Mouse (Mus musculus): ENCODE measurements around the gene Asgr2.
"Not testable (repeated sequence)": the region's sequence is repeated elsewhere in the genome, so short reads cannot be mapped to it uniquely, and the experiment has no call there.

Asgr2 gene

DNA sequence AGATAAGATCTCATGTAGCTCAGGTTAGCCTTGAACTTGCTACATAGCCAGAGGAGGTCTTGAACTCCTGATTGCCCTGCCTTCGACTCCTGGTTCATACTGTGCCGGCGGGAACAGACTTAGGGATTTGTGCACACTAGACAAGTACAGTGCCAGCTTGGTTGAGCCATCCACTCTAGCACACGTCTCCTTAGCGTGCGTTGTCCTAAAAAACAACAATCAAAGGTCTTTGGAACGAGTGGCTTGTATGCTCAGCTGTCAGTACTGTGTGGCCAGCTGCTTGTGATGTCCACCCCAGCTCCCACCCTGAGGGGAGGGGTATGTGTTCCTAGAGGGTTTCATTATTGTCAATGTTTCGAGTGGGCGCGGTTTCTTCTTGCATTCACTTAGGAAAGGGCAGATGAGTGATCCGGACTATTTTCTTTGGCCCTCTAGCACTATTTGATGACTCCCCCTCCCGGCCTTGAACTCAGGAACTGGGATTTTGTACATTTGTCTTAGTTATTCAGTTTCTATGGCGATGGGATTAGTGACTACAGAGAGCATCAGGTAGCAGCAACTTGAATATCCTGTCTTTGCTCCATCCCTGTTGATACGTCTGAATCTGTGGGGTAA is 11.4 kb downstream of the Asgr2 start:
- peaks cover 31% of the 10 kb centered on the region for H3K4me1 ChIP-seq (replicated peaks; ENCODE audit: low read depth, low read length)
- peaks cover 16% of the 10 kb centered on the region for H3K27me3 ChIP-seq (ENCODE audit: insufficient read depth, low read length)
- H3K4me3 ChIP-seq (replicated peaks; ENCODE audit: low read length), result no peak overlapping the region
- peaks cover 3% of the 10 kb centered on the region; the same call in 1 of the 2 replicates for H3K9me3 ChIP-seq (ENCODE audit: low read length)
- no peaks in the 10 kb centered on the region for H3K36me3 ChIP-seq (ENCODE audit: insufficient read depth, low read length)
- TF ChIP-seq NANOG (IDR thresholded peaks at IDR 0.05; ENCODE audit: borderline replicate concordance, low read length) (no peak), POU5F1 (IDR thresholded peaks at IDR 0.05; ENCODE audit: borderline replicate concordance, low read length) (no peak), CTCF (conservative IDR thresholded peaks at IDR 0.05; ENCODE audit: low read length) (no peak)

DNA sequence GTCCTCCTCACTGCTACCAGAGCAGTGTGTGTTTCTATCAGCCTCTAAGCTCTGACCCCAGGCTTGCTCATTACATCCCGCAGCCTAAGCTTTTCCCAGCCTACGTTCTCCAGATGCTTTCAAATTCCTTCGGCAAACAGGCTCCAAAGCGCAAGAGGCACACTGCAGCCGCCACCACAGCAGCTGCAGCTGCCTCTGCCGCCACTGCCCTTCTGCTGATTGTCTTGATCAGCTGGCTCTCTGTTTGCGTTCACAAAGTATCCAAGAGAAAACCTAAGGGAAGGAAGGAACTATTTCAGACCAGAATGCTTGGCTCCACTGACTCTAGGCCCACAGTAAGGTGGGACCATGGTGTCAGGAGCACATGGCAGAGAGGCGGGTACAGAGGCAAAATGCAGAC is 14.6 kb downstream of the Asgr2 start:
- H3K4me1 ChIP-seq (replicated peaks; ENCODE audit: low read depth, low read length), result peaks cover 33% of the 10 kb centered on the region
- no peak for TF ChIP-seq POU5F1 (IDR thresholded peaks at IDR 0.05; ENCODE audit: borderline replicate concordance, low read length)
- TF ChIP-seq NANOG (IDR thresholded peaks at IDR 0.05; ENCODE audit: borderline replicate concordance, low read length), result no peak
- no peak for TF ChIP-seq CTCF (conservative IDR thresholded peaks at IDR 0.05; ENCODE audit: low read length)
- H3K9me3 ChIP-seq (ENCODE audit: low read length), result no peaks in the 10 kb centered on the region
- H3K36me3 ChIP-seq (ENCODE audit: insufficient read depth, low read length), result no peaks in the 10 kb centered on the region
- no peaks in the 10 kb centered on the region; the same call in 1 of the 2 replicates for H3K27me3 ChIP-seq (ENCODE audit: insufficient read depth, low read length)
- peak overlapping the region; percentile 32 for H3K4me3 ChIP-seq (replicated peaks; ENCODE audit: low read length)

- TF ChIP-seq POU5F1 (IDR thresholded peaks at IDR 0.05; ENCODE audit: borderline replicate concordance, low read length), result no peak
- TF ChIP-seq CTCF (conservative IDR thresholded peaks at IDR 0.05; ENCODE audit: low read length), result peak; percentile 89
- no peak for TF ChIP-seq NANOG (IDR thresholded peaks at IDR 0.05; ENCODE audit: borderline replicate concordance, low read length)
- H3K27me3 ChIP-seq (ENCODE audit: insufficient read depth, low read length), result peaks cover 5% of the 10 kb centered on the region; the same call in 1 of the 2 replicates
- H3K4me3 ChIP-seq (replicated peaks; ENCODE audit: low read length), result no peak overlapping the region
- H3K9me3 ChIP-seq (ENCODE audit: low read length), result no peaks in the 10 kb centered on the region
- H3K36me3 ChIP-seq (ENCODE audit: insufficient read depth, low read length), result no peaks in the 10 kb centered on the region
- H3K4me1 ChIP-seq (replicated peaks; ENCODE audit: low read depth, low read length), result peaks cover 25% of the 10 kb centered on the region
These were observed 17.7 kb downstream of the Asgr2 start for GRCm38 (mm10) chr11:70110146-70110545.

DNA sequence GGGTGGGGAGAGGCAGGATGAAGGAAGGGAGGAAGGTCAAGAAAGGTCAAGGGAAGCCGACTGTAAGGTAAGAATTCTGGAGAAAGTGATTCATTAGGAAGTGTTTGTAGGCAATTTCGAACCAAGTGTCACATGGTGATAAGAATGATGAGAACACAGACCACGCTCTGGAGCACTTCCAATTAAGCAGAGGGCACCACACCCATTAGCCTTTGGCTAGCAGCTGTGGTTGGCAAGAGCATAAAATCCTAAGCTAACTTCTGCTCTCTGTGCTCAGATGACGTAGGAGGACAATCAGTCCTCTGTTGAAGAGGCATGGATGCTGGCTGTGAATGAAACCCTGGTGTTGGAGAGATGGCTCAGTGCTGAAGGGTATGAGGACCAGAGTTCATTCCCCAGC is 22.1 kb downstream of the Asgr2 start:
- H3K4me3 ChIP-seq (replicated peaks; ENCODE audit: low read length), result no peak overlapping the region

GRCm38 (mm10) chr11:70115901-70116300 is 23.5 kb downstream of the Asgr2 start:
- Histone ChIP-seq H3K4me1 (replicated peaks; ENCODE audit: low read depth, low read length) (peaks cover 6% of the 10 kb centered on the region), H3K9me3 (ENCODE audit: low read length) (peaks cover 6% of the 10 kb centered on the region), H3K36me3 (ENCODE audit: insufficient read depth, low read length) (no peaks in the 10 kb centered on the region), H3K4me3 (replicated peaks; ENCODE audit: low read length) (no peak overlapping the region), H3K27me3 (ENCODE audit: insufficient read depth, low read length) (peaks cover 5% of the 10 kb centered on the region; the same call in 1 of the 2 replicates)
- TF ChIP-seq NANOG (IDR thresholded peaks at IDR 0.05; ENCODE audit: borderline replicate concordance, low read length), result no peak
- TF ChIP-seq POU5F1 (IDR thresholded peaks at IDR 0.05; ENCODE audit: borderline replicate concordance, low read length), result no peak
- TF ChIP-seq CTCF (conservative IDR thresholded peaks at IDR 0.05; ENCODE audit: low read length), result no peak

More for the DNA sequence above, 22.1 kb downstream of the Asgr2 start:
- H3K36me3 ChIP-seq (ENCODE audit: insufficient read depth, low read length), result no peaks in the 10 kb centered on the region
- peaks cover 6% of the 10 kb centered on the region for H3K9me3 ChIP-seq (ENCODE audit: low read length)
- TF ChIP-seq CTCF (conservative IDR thresholded peaks at IDR 0.05; ENCODE audit: low read length) (no peak), POU5F1 (IDR thresholded peaks at IDR 0.05; ENCODE audit: borderline replicate concordance, low read length) (no peak), NANOG (IDR thresholded peaks at IDR 0.05; ENCODE audit: borderline replicate concordance, low read length) (no peak)
- H3K27me3 ChIP-seq (ENCODE audit: insufficient read depth, low read length), result peaks cover 5% of the 10 kb centered on the region; the same call in 1 of the 2 replicates
- peaks cover 6% of the 10 kb centered on the region for H3K4me1 ChIP-seq (replicated peaks; ENCODE audit: low read depth, low read length)

GRCm38 (mm10) chr11:70129926-70130379 is 37.5 kb downstream of the Asgr2 start, which contains the start of gene Mgl2:
Mgl2 (plus strand) TSS chr11:70130329.
- no peak for TF ChIP-seq NANOG (IDR thresholded peaks at IDR 0.05; ENCODE audit: borderline replicate concordance, low read length)
- no peak for TF ChIP-seq CTCF (conservative IDR thresholded peaks at IDR 0.05; ENCODE audit: low read length)
- TF ChIP-seq POU5F1 (IDR thresholded peaks at IDR 0.05; ENCODE audit: borderline replicate concordance, low read length), result no peak
- peaks cover 6% of the 10 kb centered on the region; the same call in 1 of the 2 replicates for H3K4me1 ChIP-seq (replicated peaks; ENCODE audit: low read depth, low read length)
- no peak within 1 kb of the TSS for H3K4me3 ChIP-seq (replicated peaks; ENCODE audit: low read length)
- H3K27me3 ChIP-seq (ENCODE audit: insufficient read depth, low read length), result peaks cover 5% of the 10 kb centered on the region; the same call in 1 of the 2 replicates
- H3K9me3 ChIP-seq (ENCODE audit: low read length), result peaks cover 6% of the 10 kb centered on the region
- H3K36me3 ChIP-seq (ENCODE audit: insufficient read depth, low read length), result no peaks in the 10 kb centered on the region

GRCm38 (mm10) chr11:70135001-70135400 is 42.6 kb downstream of the Asgr2 start:
- H3K4me3 ChIP-seq (replicated peaks; ENCODE audit: low read length); H3K36me3 ChIP-seq (ENCODE audit: insufficient read depth, low read length); H3K9me3 ChIP-seq (ENCODE audit: low read length); H3K27me3 ChIP-seq (ENCODE audit: insufficient read depth, low read length); H3K4me1 ChIP-seq (replicated peaks; ENCODE audit: low read depth, low read length): not testable (repeated sequence)

DNA sequence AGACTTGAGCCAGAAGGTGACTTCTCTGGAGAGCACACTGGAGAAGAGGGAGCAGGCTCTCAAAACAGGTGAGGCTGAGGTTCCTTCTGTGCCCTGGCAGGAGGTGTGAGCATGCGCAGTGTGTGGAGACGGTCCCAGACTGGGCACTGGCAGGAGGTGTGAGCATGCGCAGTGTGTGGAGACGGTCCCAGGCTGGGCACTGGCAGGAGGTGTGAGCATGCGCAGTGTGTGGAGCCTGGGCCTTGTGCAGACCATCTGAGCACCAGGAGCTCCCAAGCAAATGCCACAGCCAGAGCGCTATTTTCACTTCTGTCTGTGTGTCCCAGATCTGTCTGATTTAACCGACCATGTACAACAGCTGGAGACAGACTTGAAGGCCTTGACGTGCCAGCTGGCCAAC is 43.5 kb downstream of the Asgr2 start:
- H3K27me3 ChIP-seq (ENCODE audit: insufficient read depth, low read length); H3K4me3 ChIP-seq (replicated peaks; ENCODE audit: low read length); H3K9me3 ChIP-seq (ENCODE audit: low read length); H3K36me3 ChIP-seq (ENCODE audit: insufficient read depth, low read length); H3K4me1 ChIP-seq (replicated peaks; ENCODE audit: low read depth, low read length): not testable (repeated sequence)

DNA sequence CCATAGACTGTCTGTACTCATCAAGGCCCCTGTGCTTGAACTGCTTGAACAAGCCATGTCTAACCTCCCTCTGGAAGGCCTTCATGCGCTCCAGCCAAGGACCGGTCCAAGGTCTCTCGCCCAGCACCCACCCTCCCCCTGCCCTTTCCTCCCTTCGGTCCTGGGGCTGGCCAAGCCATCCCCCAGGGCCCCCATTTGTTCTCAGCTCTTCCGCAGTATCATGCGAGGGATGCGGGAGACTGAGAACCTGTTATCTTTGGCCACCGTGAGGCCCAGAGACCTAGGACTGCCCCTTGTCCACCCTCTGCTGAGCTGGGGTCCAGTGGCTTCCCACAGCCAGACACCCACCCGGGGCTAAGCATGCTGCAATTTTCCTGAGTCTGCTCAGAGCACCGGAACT is 46.7 kb downstream of the Asgr2 start:
- no peak overlapping the region for H3K4me3 ChIP-seq (replicated peaks; ENCODE audit: low read length)
- TF ChIP-seq POU5F1 (IDR thresholded peaks at IDR 0.05; ENCODE audit: borderline replicate concordance, low read length), result no peak
- TF ChIP-seq CTCF (conservative IDR thresholded peaks at IDR 0.05; ENCODE audit: low read length), result no peak
- TF ChIP-seq NANOG (IDR thresholded peaks at IDR 0.05; ENCODE audit: borderline replicate concordance, low read length), result no peak
- H3K36me3 ChIP-seq (ENCODE audit: insufficient read depth, low read length), result no peaks in the 10 kb centered on the region
- peaks cover 7% of the 10 kb centered on the region; the same call in 1 of the 2 replicates for H3K27me3 ChIP-seq (ENCODE audit: insufficient read depth, low read length)
- no peaks in the 10 kb centered on the region for H3K4me1 ChIP-seq (replicated peaks; ENCODE audit: low read depth, low read length)
- H3K9me3 ChIP-seq (ENCODE audit: low read length), result peaks cover 6% of the 10 kb centered on the region; the same call in 1 of the 2 replicates

All from E14TG2a.4 (cell line).